Mouse (Mus musculus) embryonic facial prominence, embryonic 12.5 days (tissue): ENCODE data around the gene Pde4b. TPM values are rescaled to one million over a fixed set of nuclear protein-coding genes. Genes with fewer than 3 reads are reported as not detected.

Source experiments
- ATAC-seq: fragments of 200-750 bp; cut with Nextera tagmentation; 2 replicates; pipeline ENCODE4 v1.8.0; 2017; ENCODE audit not compliant: insufficient number of reproducible peaks, insufficient read depth, low FRiP score, low TSS enrichment
- H3K27ac ChIP-seq: fragments of 300-500 bp; sonication (generic); 2 replicates; pipeline ENCODE4 v1.5.1; 2016; ENCODE audit warnings: mild to moderate bottlenecking
- H3K27me3 ChIP-seq: fragments of 300-500 bp; sonication (generic); 2 replicates; pipeline ENCODE4 v1.6.1; 2016; ENCODE audit warnings: mild to moderate bottlenecking, moderate library complexity
- H3K36me3 ChIP-seq: fragments of 300-500 bp; sonication (generic); 2 replicates; pipeline ENCODE4 v1.6.1; 2016; ENCODE audit warnings: mild to moderate bottlenecking
- H3K4me1 ChIP-seq: fragments of 300-500 bp; sonication (generic); 2 replicates; pipeline ENCODE4 v1.6.1; 2016
- H3K4me2 ChIP-seq: fragments of 300-500 bp; sonication (generic); replicated peaks from 2 replicates; pipeline ENCODE4 v1.6.1; 2016; ENCODE audit warnings: mild to moderate bottlenecking, moderate library complexity
- H3K4me3 ChIP-seq: fragments of 300-500 bp; sonication (generic); 2 replicates; pipeline ENCODE4 v1.5.1; 2016; ENCODE audit warnings: mild to moderate bottlenecking
- H3K9ac ChIP-seq: fragments of 300-500 bp; sonication (generic); 2 replicates; pipeline ENCODE4 v1.6.1; 2016; ENCODE audit warnings: mild to moderate bottlenecking, moderate library complexity
- H3K9me3 ChIP-seq: fragments of 300-500 bp; sonication (generic); 2 replicates; pipeline ENCODE4 v1.6.1; 2016; ENCODE audit warnings: mild to moderate bottlenecking, moderate library complexity
- WGBS: fragments of 180-500 bp; shearing (Covaris S2); methylation state at CpG from one replicate; pipeline ENCODE4 v1.1.7; 2016; 5-methylcytosine and 5-hydroxymethylcytosine counted together
- polyA plus RNA-seq: library from polyadenylated mRNA; unstranded; fragments of >200 nt; fragmentation: Nextera tagmentation; extraction: Ambion mirVana; gene quantifications from 2 replicates; pipeline ENCODE4 v1.2.1, GENCODE M21; 2016

The Pde4b gene
- polyA plus RNA-seq, 1 experiment from 2014 or later = 11.1 TPM

GRCm38 (mm10) chr4:102538793-102539192, 451.4 kb downstream of the Pde4b start:
- no peak for ATAC-seq
- Histone ChIP-seq H3K9ac (no peak overlapping the region), H3K4me3 (no peak overlapping the region), H3K4me2 (no peak overlapping the region), H3K9me3 (no peaks in the 10 kb centered on the region), H3K36me3 (no peaks in the 10 kb centered on the region), H3K4me1 (0 out of 2 replicates have a peak, but pooled peaks cover 2% of the 10 kb centered on the region), H3K27ac (no peak overlapping the region), H3K27me3 (no peaks in the 10 kb centered on the region)
- WGBS = 86% methylated on average over 2 of the region's 2 CpGs

- no peak overlapping the region for H3K4me2 ChIP-seq
- H3K36me3 ChIP-seq = no peaks in the 10 kb centered on the region
- H3K9ac ChIP-seq = no peak overlapping the region
- no peak overlapping the region for H3K4me3 ChIP-seq
- H3K9me3 ChIP-seq = no peaks in the 10 kb centered on the region
- no peaks in the 10 kb centered on the region for H3K27me3 ChIP-seq
- H3K4me1 ChIP-seq = no peaks in the 10 kb centered on the region
- ATAC-seq = no peak
- H3K27ac ChIP-seq = no peak overlapping the region
- 84% methylated on average over 5 of the region's 5 CpGs for WGBS
Observed at GRCm38 (mm10) chr4:102539598-102540180, 452.3 kb downstream of the Pde4b start.

- Histone ChIP-seq H3K9me3 (no peaks in the 10 kb centered on the region), H3K27me3 (no peaks in the 10 kb centered on the region), H3K4me3 (no peak overlapping the region), H3K27ac (no peak overlapping the region), H3K36me3 (no peaks in the 10 kb centered on the region), H3K4me1 (no peaks in the 10 kb centered on the region), H3K9ac (no peak overlapping the region), H3K4me2 (no peak overlapping the region)
- ATAC-seq = no peak
- WGBS = 90% methylated on average over 3 of the region's 3 CpGs
Observed at GRCm38 (mm10) chr4:102542976-102543375, 455.6 kb downstream of the Pde4b start.

DNA sequence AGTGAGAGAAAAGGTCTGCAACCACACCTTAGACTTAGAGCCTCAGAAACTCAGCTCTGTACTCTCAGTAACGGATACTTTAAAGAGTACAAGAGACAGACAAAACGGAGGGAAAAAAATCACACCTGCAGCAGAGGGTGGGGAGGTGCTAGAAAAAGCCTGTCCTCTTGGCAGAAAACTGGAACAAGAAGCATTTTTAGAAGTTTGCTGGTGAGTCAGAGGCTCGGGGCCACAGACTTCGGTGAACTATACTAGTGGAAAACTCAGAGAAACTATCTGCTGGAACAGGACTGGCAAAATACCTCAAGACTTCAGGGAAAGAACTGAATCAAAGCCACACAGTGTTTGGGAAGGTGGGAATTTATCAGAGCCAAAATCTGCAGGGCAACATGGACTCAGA, 457.9 kb downstream of the Pde4b start:
- Histone ChIP-seq H3K36me3 (no peaks in the 10 kb centered on the region), H3K27me3 (no peaks in the 10 kb centered on the region), H3K9me3 (no peaks in the 10 kb centered on the region), H3K4me2 (no peak overlapping the region), H3K4me3 (no peak overlapping the region), H3K27ac (no peak overlapping the region), H3K9ac (no peak overlapping the region), H3K4me1 (no peaks in the 10 kb centered on the region)
- 78% methylated on average over 4 of the region's 4 CpGs for WGBS
- ATAC-seq = no peak

DNA sequence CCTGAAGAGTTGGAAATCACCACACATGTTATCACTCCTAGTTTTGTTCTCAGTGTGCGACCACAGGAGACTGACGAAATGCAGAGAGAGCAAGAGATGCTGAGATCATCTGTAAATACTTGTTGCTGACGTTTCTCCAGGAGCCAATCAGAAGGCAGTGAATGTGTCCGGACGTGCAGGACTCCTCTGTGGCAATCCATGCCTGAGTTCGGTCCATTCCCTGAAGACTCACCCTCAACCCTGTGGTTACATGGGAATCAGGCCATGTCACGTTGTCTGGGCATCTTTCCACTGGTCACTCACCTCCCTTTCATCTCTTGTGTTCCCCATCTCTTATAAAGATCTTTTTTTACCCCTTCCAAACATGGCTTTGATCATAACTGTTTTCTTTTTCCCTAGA, 468.2 kb downstream of the Pde4b start:
- no peaks in the 10 kb centered on the region for H3K27me3 ChIP-seq
- H3K27ac ChIP-seq = no peak overlapping the region
- no peak overlapping the region for H3K4me3 ChIP-seq
- no peak overlapping the region for H3K9ac ChIP-seq
- no peak overlapping the region for H3K4me2 ChIP-seq
- WGBS = 61% methylated on average over 7 of the region's 7 CpGs
- H3K4me1 ChIP-seq = no peaks in the 10 kb centered on the region
- H3K36me3 ChIP-seq = no peaks in the 10 kb centered on the region
- ATAC-seq = no peak
- no peaks in the 10 kb centered on the region for H3K9me3 ChIP-seq

DNA sequence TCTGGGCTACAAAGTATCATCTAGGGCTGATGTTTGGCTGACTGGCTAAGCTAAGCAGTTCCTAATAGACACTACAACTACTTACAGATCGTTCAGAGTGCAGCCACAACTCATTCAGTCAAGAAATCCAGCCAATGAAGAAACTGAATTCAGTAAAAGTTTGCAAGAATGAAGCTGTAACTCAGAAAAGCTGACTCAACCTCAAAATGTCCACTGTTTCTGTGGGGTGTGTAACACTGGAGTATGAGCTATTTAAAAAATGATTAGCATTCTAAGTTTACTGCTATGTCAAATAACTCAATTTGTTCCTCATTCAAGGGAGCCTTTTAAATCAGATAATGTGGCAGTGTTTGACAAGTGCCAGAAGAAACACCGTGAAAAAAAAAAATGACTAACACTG, 469.7 kb downstream of the Pde4b start:
- Histone ChIP-seq H3K9ac (no peak overlapping the region), H3K4me2 (no peak overlapping the region), H3K36me3 (no peaks in the 10 kb centered on the region), H3K27ac (no peak overlapping the region), H3K27me3 (no peaks in the 10 kb centered on the region), H3K4me3 (no peak overlapping the region), H3K4me1 (no peaks in the 10 kb centered on the region), H3K9me3 (no peaks in the 10 kb centered on the region)
- WGBS = 66% methylated on average over 2 of the region's 2 CpGs
- no peak for ATAC-seq

DNA sequence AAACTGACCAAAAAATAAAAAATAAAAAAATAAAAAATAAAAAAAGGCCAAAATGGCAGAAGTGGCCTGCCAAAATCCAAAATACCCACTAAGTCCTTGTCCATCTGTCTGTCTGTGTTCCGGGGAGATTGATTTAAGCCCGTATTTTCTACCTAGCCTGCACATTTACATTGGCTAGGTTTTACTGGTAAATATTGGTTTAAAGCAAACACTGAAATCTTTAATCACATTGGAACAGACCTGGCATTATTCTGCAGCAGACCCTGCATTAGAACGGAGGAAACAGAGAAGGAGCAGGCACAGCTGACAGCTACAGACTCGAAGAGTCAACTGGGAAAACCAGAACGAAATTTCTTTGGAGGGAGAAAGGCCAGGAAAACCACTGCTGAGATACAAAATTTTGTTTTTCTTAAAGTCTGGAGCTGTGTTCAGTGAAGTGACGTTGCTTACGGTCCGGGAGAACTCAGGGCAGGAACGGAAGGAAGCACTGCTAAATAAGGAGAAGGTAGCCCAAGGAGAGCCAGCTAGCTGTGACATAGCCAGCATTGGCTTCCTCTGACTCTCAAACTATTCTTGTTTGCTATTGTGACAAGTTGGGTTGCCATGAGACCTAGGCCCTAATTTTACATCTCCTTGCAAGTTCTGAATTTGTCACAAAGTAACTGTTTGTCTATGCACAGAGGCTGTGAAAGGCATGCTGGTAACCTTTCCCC, 470.3 kb downstream of the Pde4b start:
- 63% methylated on average over 9 of the region's 9 CpGs for WGBS
- no peak for ATAC-seq
- Histone ChIP-seq H3K27me3 (no peaks in the 10 kb centered on the region), H3K27ac (no peak overlapping the region), H3K36me3 (no peaks in the 10 kb centered on the region), H3K4me1 (no peaks in the 10 kb centered on the region), H3K9ac (no peak overlapping the region), H3K9me3 (no peaks in the 10 kb centered on the region), H3K4me2 (no peak overlapping the region), H3K4me3 (no peak overlapping the region)

- no peak for ATAC-seq
- Histone ChIP-seq H3K9ac (no peak overlapping the region), H3K36me3 (no peaks in the 10 kb centered on the region), H3K27me3 (no peaks in the 10 kb centered on the region), H3K4me1 (no peaks in the 10 kb centered on the region), H3K9me3 (no peaks in the 10 kb centered on the region), H3K27ac (no peak overlapping the region), H3K4me3 (no peak overlapping the region), H3K4me2 (no peak overlapping the region)
- WGBS = 50% methylated on average over 3 of the region's 3 CpGs
Observed at GRCm38 (mm10) chr4:102558328-102558727, 471.0 kb downstream of the Pde4b start.

- H3K27me3 ChIP-seq = no peaks in the 10 kb centered on the region
- H3K9me3 ChIP-seq = no peaks in the 10 kb centered on the region
- H3K9ac ChIP-seq = no peak overlapping the region
- no peak for ATAC-seq
- H3K4me3 ChIP-seq = no peak overlapping the region
- H3K4me2 ChIP-seq = no peak overlapping the region
- no peaks in the 10 kb centered on the region for H3K4me1 ChIP-seq
- H3K27ac ChIP-seq = no peak overlapping the region
- no peaks in the 10 kb centered on the region for H3K36me3 ChIP-seq
- 89% methylated on average over 12 of the region's 12 CpGs for WGBS
Observed at GRCm38 (mm10) chr4:102560676-102561280, 473.4 kb downstream of the Pde4b start.

DNA sequence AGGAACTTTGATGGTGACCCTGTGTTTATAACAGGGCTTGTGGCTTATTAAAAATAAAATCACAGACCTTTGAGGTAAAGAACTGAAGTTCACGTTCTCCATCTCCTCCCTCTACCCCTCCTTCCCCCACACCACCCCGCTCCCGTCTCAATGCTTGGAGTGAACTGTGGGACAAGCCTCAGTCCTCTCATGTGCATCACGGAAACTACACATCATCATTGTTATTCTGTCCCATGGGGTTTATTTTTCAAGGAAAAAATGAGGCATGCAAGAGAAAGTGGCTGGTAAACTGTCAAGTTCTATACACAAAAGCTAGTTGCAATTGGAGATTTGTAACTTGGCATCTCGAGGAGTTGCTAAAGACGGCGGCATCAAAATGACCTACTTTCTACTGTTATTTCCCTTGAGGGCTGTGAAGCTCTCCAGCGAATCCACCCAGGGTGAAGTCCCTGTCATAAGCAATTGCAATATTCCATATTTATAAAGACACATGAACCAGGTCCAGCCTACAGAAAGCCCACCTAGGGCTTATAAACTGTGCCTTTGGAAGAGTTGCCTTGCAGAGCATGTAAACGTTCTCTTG, 476.0 kb downstream of the Pde4b start:
- ATAC-seq = no peak
- Histone ChIP-seq H3K36me3 (no peaks in the 10 kb centered on the region), H3K9ac (no peak overlapping the region), H3K27ac (no peak overlapping the region), H3K9me3 (no peaks in the 10 kb centered on the region), H3K4me1 (peaks cover 9% of the 10 kb centered on the region), H3K4me2 (no peak overlapping the region), H3K27me3 (no peaks in the 10 kb centered on the region), H3K4me3 (no peak overlapping the region)
- 83% methylated on average over 9 of the region's 9 CpGs for WGBS

GRCm38 (mm10) chr4:102564286-102564685, 476.9 kb downstream of the Pde4b start:
- H3K9me3 ChIP-seq = no peaks in the 10 kb centered on the region
- no peak overlapping the region for H3K27ac ChIP-seq
- H3K4me2 ChIP-seq = no peak overlapping the region
- peaks cover 18% of the 10 kb centered on the region for H3K4me1 ChIP-seq
- H3K27me3 ChIP-seq = no peaks in the 10 kb centered on the region
- H3K9ac ChIP-seq = no peak overlapping the region
- H3K4me3 ChIP-seq = no peak overlapping the region
- ATAC-seq = no peak
- 88% methylated on average over 3 of the region's 3 CpGs for WGBS
- no peaks in the 10 kb centered on the region for H3K36me3 ChIP-seq

- Histone ChIP-seq H3K4me2 (no peak overlapping the region), H3K4me1 (peaks cover 28% of the 10 kb centered on the region), H3K9ac (no peak overlapping the region), H3K27ac (no peak overlapping the region), H3K4me3 (no peak overlapping the region), H3K9me3 (no peaks in the 10 kb centered on the region), H3K36me3 (no peaks in the 10 kb centered on the region), H3K27me3 (no peaks in the 10 kb centered on the region)
- WGBS = 26% methylated on average over 1 of the region's 1 CpGs
- no peak for ATAC-seq
Observed at GRCm38 (mm10) chr4:102566421-102566820, 479.1 kb downstream of the Pde4b start.
